Comparison of ENCODE assay signal across 9 mouse cellular contexts in the genomic region with DNA sequence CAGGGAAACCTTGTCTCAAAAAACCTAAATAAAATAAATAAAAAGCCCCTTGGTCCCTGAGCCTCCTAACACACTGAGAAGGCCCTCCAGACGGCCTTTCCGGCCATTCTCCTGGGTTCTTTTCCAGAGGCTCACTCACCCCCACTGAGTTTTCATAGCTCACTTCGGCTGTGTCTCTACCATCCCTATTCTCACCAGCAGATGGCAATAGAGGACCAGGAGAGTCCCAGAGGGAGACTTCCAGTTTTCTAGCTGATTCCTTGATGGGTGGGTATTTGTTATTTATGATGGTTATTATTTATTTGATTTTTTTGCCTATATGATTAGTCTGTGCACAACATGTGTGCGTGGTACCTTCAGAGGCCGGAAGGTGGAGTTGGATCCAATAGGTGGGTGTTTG. TPM values are rescaled to one million over a fixed set of nuclear protein-coding genes. Genes with fewer than 3 reads are reported as not detected.
A peak's percentile ranks its signal among the peaks of the same experiment; 100 is the strongest.
DNase-seq lines count a peak whose midpoint lies in the region; ATAC-seq lines count a peak whose summit lies in the region.
"Had no signal": no experiment of that assay in that cellular context is flagged by ENCODE, and none has a peak within 500 bp of the region (broad histone marks: within the 10 kb centered on the region; RNA-seq: fewer than 3 reads in every experiment).

No protein-coding gene starts in this region.

- no peak overlapping the region for H3K9ac ChIP-seq in kidney, embryonic 14.5 days (ENCODE audit: low read depth, low read length)
- H3K9ac ChIP-seq: neural tube, embryonic 13.5 days had no signal

- H3K4me3 ChIP-seq in kidney, embryonic 14.5 days (ENCODE audit: low read length) = no peak overlapping the region
- H3K4me3 ChIP-seq: neural tube, embryonic 13.5 days had no signal

- no peaks in the 10 kb centered on the region for H3K36me3 ChIP-seq in kidney, embryonic 14.5 days (ENCODE audit: control insufficient read depth, insufficient read depth, low read length)
- H3K36me3 ChIP-seq: neural tube, embryonic 13.5 days had no signal

- no peaks in the 10 kb centered on the region for H3K9me3 ChIP-seq in kidney, embryonic 14.5 days (ENCODE audit: control insufficient read depth, low read length)
- H3K9me3 ChIP-seq: neural tube, embryonic 13.5 days had no signal

- no peaks in the 10 kb centered on the region for H3K27me3 ChIP-seq in kidney, embryonic 14.5 days (ENCODE audit: control insufficient read depth, insufficient read depth, low read length)
- H3K27me3 ChIP-seq: neural tube, embryonic 13.5 days had no signal

- DNase-seq in kidney, adult 9 months = peak; percentile 71
- DNase-seq in adrenal gland, adult 18-20 months (ENCODE audit: low spot score in 2 of 2) = peak; percentile 72 to 75
- DNase-seq in embryo, embryonic 10 days (ENCODE audit: low spot score) = peak; percentile 70
- peak; percentile 54 for DNase-seq in hindlimb bud, embryonic 11.5 days (ENCODE audit: extremely low spot score, low read depth, low spot score)
- peak; percentile 71 for DNase-seq in left cerebral cortex, postnatal 4 days
- DNase-seq in ovary, postnatal 36 days (ENCODE audit: low spot score) = peak; percentile 44
- peak; percentile 45 to 46 for DNase-seq in thymus, postnatal 36 days

- no peak; the same call in 1 of the 2 replicates for ATAC-seq in kidney, embryonic 14.5 days (ENCODE audit: low FRiP score, low TSS enrichment)

- no peak overlapping the region for H3K4me2 ChIP-seq in kidney, embryonic 14.5 days (replicated peaks; ENCODE audit: low read depth, low read length)
- H3K4me2 ChIP-seq: neural tube, embryonic 13.5 days had no signal

- no peaks in the 10 kb centered on the region for H3K4me1 ChIP-seq in kidney, embryonic 14.5 days (ENCODE audit: control insufficient read depth, insufficient read depth, low read length)

- H3K27ac ChIP-seq in kidney, embryonic 14.5 days (ENCODE audit: low read depth, low read length) = no peak overlapping the region
- H3K27ac ChIP-seq: neural tube, embryonic 13.5 days had no signal

- intact Hi-C loops in left cerebral cortex, postnatal 4 days (cut with DNase I) = loop anchor here (2.0 to 5.0 kb wide), 2 partner anchors 207 to 241 kb away; a partner anchor contains a TSS

- WGBS in kidney, embryonic 14.5 days = 29% methylated on average over 5 of the region's 5 CpGs

RNA-seq across cellular contexts. Expression of a gene that starts 11.3 kb away (rescaled TPM):
- polyA plus RNA-seq in kidney, embryonic 14.5 days (2014; fragmentation: Nextera tagmentation; extraction: Ambion mirVana) = not detected in 2 replicates
- total RNA-seq in adrenal gland, adult 18-20 months (2021) = under 1 TPM; 0.33 to 0.42 TPM
- total RNA-seq in left cerebral cortex, postnatal 4 days (2021) = not detected
- polyA plus RNA-seq: neural tube, embryonic 13.5 days had no signal

RNA-seq across cellular contexts. Expression of a gene that starts 26.0 kb away (rescaled TPM):
- polyA plus RNA-seq in kidney, embryonic 14.5 days (2014; fragmentation: Nextera tagmentation; extraction: Ambion mirVana) = 0.23 and 0.99 TPM in 2 replicates
- not detected for total RNA-seq in adrenal gland, adult 18-20 months (2021)
- total RNA-seq in left cerebral cortex, postnatal 4 days (2021) = not detected

RNA-seq across cellular contexts. Expression of a gene that starts 52.2 kb away (rescaled TPM):
- polyA plus RNA-seq in kidney, embryonic 14.5 days (2014; fragmentation: Nextera tagmentation; extraction: Ambion mirVana) = not detected in 2 replicates
- total RNA-seq in adrenal gland, adult 18-20 months (2021) = not detected
- under 1 TPM in 1 of 2 experiments, not detected in 1; 0.30 TPM for total RNA-seq in left cerebral cortex, postnatal 4 days (2021)
- polyA plus RNA-seq: neural tube, embryonic 13.5 days had no signal

RNA-seq across cellular contexts. Expression of a gene that starts 52.9 kb away (rescaled TPM):
- 16.8 and 18.5 TPM in 2 replicates for polyA plus RNA-seq in kidney, embryonic 14.5 days (2014; fragmentation: Nextera tagmentation; extraction: Ambion mirVana)
- total RNA-seq in adrenal gland, adult 18-20 months (2021) = 10 to 100 TPM; 10.6 to 11.8 TPM
- total RNA-seq in left cerebral cortex, postnatal 4 days (2021) = 10 to 100 TPM; 16.2 to 18.7 TPM
